ENCODE assay signal across 19 mouse cellular contexts in the genomic region with DNA sequence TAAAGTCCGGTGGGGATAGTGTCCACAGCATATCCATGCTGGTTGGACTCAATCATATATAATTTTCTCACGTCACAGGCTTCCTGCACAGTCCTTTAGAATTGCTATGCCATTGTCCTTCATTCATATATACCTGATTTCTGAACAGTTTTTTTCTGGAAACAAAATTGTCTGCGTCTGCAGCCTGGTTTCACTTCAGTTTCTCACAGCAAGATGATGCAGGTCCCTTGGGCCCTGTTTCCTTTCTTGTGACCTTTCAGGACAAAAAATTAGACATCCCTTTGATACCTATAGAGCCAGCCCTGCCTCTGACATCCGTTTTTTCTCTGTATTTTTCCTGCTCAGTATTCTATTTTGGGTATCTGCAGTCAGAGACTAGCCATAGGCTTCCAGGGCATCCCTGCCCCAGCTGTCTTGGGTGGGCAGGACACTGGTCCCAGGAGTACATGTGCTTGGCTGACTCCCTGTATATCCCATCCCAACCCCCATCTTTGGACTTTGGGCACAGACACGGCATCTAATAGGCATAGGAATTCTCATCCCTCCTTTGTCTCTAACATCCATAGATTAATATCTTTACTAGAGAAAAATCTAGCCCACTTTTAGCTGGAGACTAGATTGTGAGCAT.
DNase-seq lines count a peak whose midpoint lies in the region; ATAC-seq and TF ChIP-seq lines count a peak whose summit lies in the region.
"Had no signal": no experiment of that assay in that cellular context is flagged by ENCODE, and none has a peak within 500 bp of the region (broad histone marks: within the 10 kb centered on the region; RNA-seq: fewer than 3 reads in every experiment).

No protein-coding gene starts in this region.

- 59% methylated on average over 5 of the region's 5 CpGs for WGBS in kidney, embryonic 14.5 days
- WGBS in spleen, adult 2 months: 54% methylated on average over 5 of the region's 5 CpGs

- H3K4me1 ChIP-seq in kidney, embryonic 14.5 days (ENCODE audit: control insufficient read depth, insufficient read depth, low read length): peaks cover 15% of the 10 kb centered on the region
- peaks cover 7% of the 10 kb centered on the region; the same call in 1 of the 2 replicates for H3K4me1 ChIP-seq in spleen, adult 2 months (ENCODE audit: control insufficient read depth, insufficient read depth, insufficient read length)
- H3K4me1 ChIP-seq: neural tube, embryonic 15.5 days had no signal

- no peak overlapping the region for H3K4me2 ChIP-seq in kidney, embryonic 14.5 days (replicated peaks; ENCODE audit: low read depth, low read length)
- H3K4me2 ChIP-seq: neural tube, embryonic 15.5 days had no signal

- H3K27me3 ChIP-seq in kidney, embryonic 14.5 days (ENCODE audit: control insufficient read depth, insufficient read depth, low read length): no peaks in the 10 kb centered on the region
- no peaks in the 10 kb centered on the region for H3K27me3 ChIP-seq in spleen, adult 2 months (ENCODE audit: control insufficient read depth, insufficient read depth, low read length)
- H3K27me3 ChIP-seq: neural tube, embryonic 15.5 days had no signal

- DNase-seq in gastrocnemius, adult 2 months: no peak
- DNase-seq in gastrocnemius, postnatal 25 days: no peak
- no peak for DNase-seq in kidney, postnatal 25 days
- DNase-seq in spleen, adult 2 months (ENCODE audit: low read depth in 1 of 2, low spot score in 2 of 2): peak; percentile 8 to 27
- DNase-seq in spleen, adult 18-20 months: no peak
- no peak for DNase-seq in cerebellum, postnatal 4 days (ENCODE audit: low spot score in 2 of 2)
- DNase-seq in layer of hippocampus, adult 2 months (ENCODE audit: low spot score in 2 of 2): no peak
- DNase-seq: adrenal gland, adult 8-10 months; cerebellum, adult 11 months; cerebellum, postnatal 14 days; forebrain, postnatal 0 days; midbrain, embryonic 14.5 days; thymus, postnatal 14 days had no signal

- peak overlapping the region; percentile 17; the same call in 1 of the 2 replicates for H3K27ac ChIP-seq in gastrocnemius, adult 2 months
- peak overlapping the region; percentile 49; the same call in 1 of the 2 replicates for H3K27ac ChIP-seq in kidney, embryonic 14.5 days (ENCODE audit: low read depth, low read length)
- H3K27ac ChIP-seq in spleen, adult 2 months (ENCODE audit: insufficient read depth, low read length): no peak overlapping the region; the same call in 1 of the 2 replicates
- no peak overlapping the region for H3K27ac ChIP-seq in layer of hippocampus, adult 2 months
- H3K27ac ChIP-seq: hindbrain, postnatal 0 days; neural tube, embryonic 15.5 days had no signal

- no peak overlapping the region for H3K4me3 ChIP-seq in gastrocnemius, adult 2 months
- H3K4me3 ChIP-seq in kidney, embryonic 14.5 days (ENCODE audit: low read length): no peak overlapping the region
- no peak overlapping the region for H3K4me3 ChIP-seq in spleen, adult 2 months (ENCODE audit: extremely low read depth, insufficient read depth, insufficient read length)
- H3K4me3 ChIP-seq in layer of hippocampus, adult 2 months: no peak overlapping the region
- H3K4me3 ChIP-seq: erythroblast, embryonic 14.5 days; heart, adult 2 months; myocyte; neural tube, embryonic 15.5 days had no signal

- TF ChIP-seq CTCF in gastrocnemius, adult 2 months (IDR thresholded peaks at IDR 0.05): no peak
- TF ChIP-seq CTCF in spleen, adult 2 months (IDR thresholded peaks at IDR 0.05; ENCODE audit: extremely low read depth, insufficient read depth, insufficient read length, insufficient replicate concordance): no peak
- no peak for TF ChIP-seq CTCF in layer of hippocampus, adult 2 months (conservative IDR thresholded peaks at IDR 0.05)

- H3K9me3 ChIP-seq in kidney, embryonic 14.5 days (ENCODE audit: control insufficient read depth, low read length): 0 out of 2 replicates have a peak, but pooled peaks cover 2% of the 10 kb centered on the region
- H3K9me3 ChIP-seq: neural tube, embryonic 15.5 days had no signal

- no peak overlapping the region for H3K9ac ChIP-seq in kidney, embryonic 14.5 days (ENCODE audit: low read depth, low read length)
- H3K9ac ChIP-seq: forebrain, postnatal 0 days; neural tube, embryonic 15.5 days had no signal

- ATAC-seq in kidney, embryonic 14.5 days (ENCODE audit: low FRiP score, low TSS enrichment): no peak
- ATAC-seq: forebrain, postnatal 0 days; hindbrain, postnatal 0 days had no signal

- intact Hi-C loops in gastrocnemius, adult 2 months (cut with DNase I): no loop called here

- no peaks in the 10 kb centered on the region for H3K36me3 ChIP-seq in kidney, embryonic 14.5 days (ENCODE audit: control insufficient read depth, insufficient read depth, low read length)
- H3K36me3 ChIP-seq in spleen, adult 2 months (ENCODE audit: control insufficient read depth, insufficient read depth, low read length): no peaks in the 10 kb centered on the region
- H3K36me3 ChIP-seq: neural tube, embryonic 15.5 days had no signal

- no peak for TF ChIP-seq POLR2A in spleen, adult 2 months (IDR thresholded peaks at IDR 0.05; ENCODE audit: low read depth, low read length)

Comparison
In these comparisons a context has a peak if more than half of its experiments do, and no peak if none do; other contexts are left out.
1. DNase-seq: peak in spleen, adult 2 months (2 of 2); none in gastrocnemius, adult 2 months (single experiment), gastrocnemius, postnatal 25 days (single experiment), kidney, postnatal 25 days (0 of 2), spleen, adult 18-20 months (0 of 2), cerebellum, postnatal 4 days (0 of 2) and layer of hippocampus, adult 2 months (0 of 2).
2. H3K27ac ChIP-seq: peak in gastrocnemius, adult 2 months (single experiment) and kidney, embryonic 14.5 days (single experiment); none in spleen, adult 2 months (single experiment) and layer of hippocampus, adult 2 months (single experiment).